Mouse (Mus musculus): ENCODE data around the gene Mst1. TPM values are rescaled to one million over a fixed set of nuclear protein-coding genes. Genes with fewer than 3 reads are reported as not detected.

The Mst1 gene
- polyA plus RNA-seq, 1 experiment from 2014 or later = 0.20 TPM

DNA sequence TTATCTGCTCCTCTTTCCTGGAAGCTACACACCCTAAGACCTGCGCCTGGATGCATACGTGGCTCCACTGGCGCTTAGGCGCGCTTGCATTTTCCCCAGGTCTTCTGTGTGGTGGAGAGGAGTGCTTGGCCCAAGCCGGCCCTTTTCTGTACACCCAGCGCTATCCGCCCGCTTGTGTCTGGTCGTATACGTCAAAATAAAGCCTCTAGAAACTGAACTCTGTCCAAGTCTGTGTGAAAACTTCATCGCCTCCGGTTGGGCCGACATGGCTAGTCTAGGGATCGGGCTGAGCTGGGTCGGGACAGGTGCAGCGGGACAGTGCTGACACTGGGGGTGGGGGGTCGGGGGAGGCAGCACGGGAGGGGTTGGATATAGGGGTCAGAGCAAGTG, 31.7 kb upstream of the Mst1 start:
- no peaks in the 10 kb centered on the region for H3K27me3 ChIP-seq (ENCODE audit: insufficient read depth, low read length)
- H3K9ac ChIP-seq = peak overlapping the region; percentile 57
- H3K36me3 ChIP-seq (ENCODE audit: insufficient read depth) = peaks cover 54% of the 10 kb centered on the region
- WGBS = under 1% methylated on average over 19 of the region's 19 CpGs
- peak overlapping the region; percentile 91 for H3K4me2 ChIP-seq
- no peak for TF ChIP-seq CTCF (IDR thresholded peaks at IDR 0.05; ENCODE audit: low read depth)
- no peaks in the 10 kb centered on the region for H3K9me3 ChIP-seq (ENCODE audit: low read depth, low read length)
- peaks cover 7% of the 10 kb centered on the region; the same call in 1 of the 2 replicates for H3K4me1 ChIP-seq (ENCODE audit: insufficient read depth)
- ATAC-seq (ENCODE audit: insufficient read depth) (peak; percentile 42), DNase-seq (peak; percentile 59)
- peak overlapping the region; percentile 78 for H3K4me3 ChIP-seq (ENCODE audit: low read depth, low read length)
- H3K27ac ChIP-seq (ENCODE audit: low read depth) = peak overlapping the region; percentile 77

DNA sequence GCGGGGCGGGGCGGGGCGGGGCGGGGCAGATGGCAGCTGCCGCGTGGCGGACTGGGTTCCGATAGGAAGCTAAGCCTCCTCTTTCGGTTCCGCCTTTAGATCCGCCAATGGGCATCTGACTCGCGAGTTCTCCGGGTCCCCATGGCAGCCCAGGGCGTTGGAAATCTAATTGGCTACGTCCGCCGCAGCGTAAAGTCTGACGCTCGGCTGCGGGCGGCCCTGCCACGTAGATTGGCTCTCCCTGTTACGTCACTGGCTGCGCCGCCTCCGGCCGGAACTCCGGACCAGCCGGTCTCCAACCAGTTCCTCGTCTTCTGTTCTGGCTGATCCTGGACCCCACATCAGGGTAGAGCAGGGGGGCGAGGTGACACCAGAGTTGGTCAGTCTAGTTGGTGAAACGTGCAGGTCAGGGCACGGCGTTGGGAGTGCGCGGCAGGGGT, 31.2 kb upstream of the Mst1 start, which contains the start of gene Gmppb:
Gmppb (plus strand) TSS at position 227 of the 440 bp plus-strand sequence.
- peak within 1 kb of the TSS; percentile 75 for H3K9ac ChIP-seq
- ATAC-seq (ENCODE audit: insufficient read depth) = peak; percentile 94
- peak within 1 kb of the TSS; percentile 91 for H3K4me2 ChIP-seq
- peak within 1 kb of the TSS; percentile 78 for H3K4me3 ChIP-seq (ENCODE audit: low read depth, low read length)
- peaks cover 7% of the 10 kb centered on the region; the same call in 1 of the 2 replicates for H3K4me1 ChIP-seq (ENCODE audit: insufficient read depth)
- no peak for TF ChIP-seq CTCF (IDR thresholded peaks at IDR 0.05; ENCODE audit: low read depth)
- H3K27me3 ChIP-seq (ENCODE audit: insufficient read depth, low read length) = no peaks in the 10 kb centered on the region
- peak; percentile 99 for DNase-seq
- under 1% methylated on average over 34 of the region's 39 CpGs for WGBS
- peaks cover 56% of the 10 kb centered on the region for H3K36me3 ChIP-seq (ENCODE audit: insufficient read depth)
- no peaks in the 10 kb centered on the region for H3K9me3 ChIP-seq (ENCODE audit: low read depth, low read length)
- peak within 1 kb of the TSS; percentile 78 for H3K27ac ChIP-seq (ENCODE audit: low read depth)

DNA sequence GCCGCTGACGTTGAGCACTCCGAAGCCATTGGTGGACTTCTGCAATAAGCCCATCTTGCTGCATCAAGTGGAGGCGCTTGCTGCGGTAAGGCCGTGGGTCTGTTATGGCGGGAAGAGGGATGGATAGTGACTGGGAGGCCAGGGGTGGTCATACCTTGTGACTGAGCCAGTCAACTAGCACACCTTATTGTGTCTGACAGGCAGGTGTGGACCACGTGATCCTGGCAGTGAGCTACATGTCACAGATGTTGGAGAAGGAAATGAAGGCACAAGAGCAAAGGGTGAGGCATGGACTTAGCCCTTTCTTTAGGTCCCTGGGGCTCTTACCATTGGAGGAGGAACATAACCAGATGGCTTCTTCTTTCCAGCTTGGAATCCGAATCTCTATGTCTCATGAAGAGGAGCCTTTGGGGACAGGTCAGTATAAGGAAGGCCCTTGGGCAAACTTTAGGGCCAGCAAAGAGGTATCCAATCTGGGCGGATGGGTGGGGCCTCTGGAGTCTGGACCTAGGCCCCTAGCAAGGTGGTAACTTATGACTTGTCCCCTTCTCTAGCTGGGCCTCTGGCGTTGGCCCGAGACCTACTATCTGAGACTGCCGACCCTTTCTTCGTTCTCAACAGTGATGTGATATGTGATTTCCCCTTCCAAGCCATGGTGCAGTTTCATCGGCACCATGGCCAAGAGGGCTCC, 30.5 kb upstream of the Mst1 start:
- TF ChIP-seq CTCF (IDR thresholded peaks at IDR 0.05; ENCODE audit: low read depth) = no peak
- H3K27me3 ChIP-seq (ENCODE audit: insufficient read depth, low read length) = no peaks in the 10 kb centered on the region
- peaks cover 7% of the 10 kb centered on the region; the same call in 1 of the 2 replicates for H3K4me1 ChIP-seq (ENCODE audit: insufficient read depth)
- H3K9me3 ChIP-seq (ENCODE audit: low read depth, low read length) = no peaks in the 10 kb centered on the region
- H3K4me3 ChIP-seq (ENCODE audit: low read depth, low read length) = peak overlapping the region; percentile 78
- peaks cover 60% of the 10 kb centered on the region for H3K36me3 ChIP-seq (ENCODE audit: insufficient read depth)
- DNase-seq (peak; percentile 31), ATAC-seq (ENCODE audit: insufficient read depth) (peak; percentile 2; the same call in 1 of the 2 replicates)
- WGBS = 37% methylated on average over 15 of the region's 15 CpGs
- peak overlapping the region; percentile 78 for H3K27ac ChIP-seq (ENCODE audit: low read depth)
- H3K9ac ChIP-seq = peak overlapping the region; percentile 75
- H3K4me2 ChIP-seq = peak overlapping the region; percentile 91

DNA sequence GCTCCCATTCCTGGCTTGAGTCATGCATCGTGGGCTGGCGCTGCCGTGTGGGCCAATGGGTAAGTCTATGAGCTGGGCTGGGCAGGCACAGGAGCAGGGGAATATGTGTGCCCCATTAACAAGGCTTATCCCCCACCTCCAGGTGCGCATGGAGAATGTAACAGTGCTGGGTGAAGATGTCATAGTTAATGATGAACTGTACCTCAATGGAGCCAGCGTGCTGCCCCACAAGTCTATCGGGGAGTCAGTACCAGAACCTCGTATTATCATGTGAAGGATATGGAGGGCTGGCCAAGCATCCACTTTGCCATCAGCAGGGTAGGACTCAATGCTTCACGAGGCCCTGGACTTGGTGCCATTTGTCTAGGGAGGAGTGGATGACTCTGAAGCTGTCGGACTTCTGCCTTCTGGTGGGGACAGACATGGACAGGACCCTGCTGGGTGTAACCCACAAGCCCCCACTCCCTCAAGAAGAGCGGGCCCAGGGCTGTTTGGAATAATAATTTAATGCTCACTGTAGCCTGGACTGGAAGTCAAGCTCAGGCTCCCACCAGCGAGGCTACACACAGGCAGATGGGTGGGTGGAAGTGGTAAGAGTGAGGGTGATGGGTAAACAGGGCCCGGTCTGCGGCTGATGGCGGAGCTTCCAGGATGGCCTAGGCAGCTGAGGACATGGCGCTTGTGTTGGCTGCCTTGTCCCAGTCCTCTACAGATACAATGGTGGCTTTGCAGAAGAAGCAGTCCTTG, 28.9 kb upstream of the Mst1 start:
- Histone ChIP-seq H3K36me3 (ENCODE audit: insufficient read depth) (peaks cover 61% of the 10 kb centered on the region), H3K4me1 (ENCODE audit: insufficient read depth) (peaks cover 7% of the 10 kb centered on the region; the same call in 1 of the 2 replicates), H3K4me2 (no peak overlapping the region), H3K9ac (no peak overlapping the region), H3K27ac (ENCODE audit: low read depth) (no peak overlapping the region), H3K9me3 (ENCODE audit: low read depth, low read length) (no peaks in the 10 kb centered on the region), H3K4me3 (ENCODE audit: low read depth, low read length) (no peak overlapping the region), H3K27me3 (ENCODE audit: insufficient read depth, low read length) (no peaks in the 10 kb centered on the region)
- no peak for DNase-seq
- 91% methylated on average over 15 of the region's 15 CpGs for WGBS
- no peak for ATAC-seq (ENCODE audit: insufficient read depth)
- no peak for TF ChIP-seq CTCF (IDR thresholded peaks at IDR 0.05; ENCODE audit: low read depth)

DNA sequence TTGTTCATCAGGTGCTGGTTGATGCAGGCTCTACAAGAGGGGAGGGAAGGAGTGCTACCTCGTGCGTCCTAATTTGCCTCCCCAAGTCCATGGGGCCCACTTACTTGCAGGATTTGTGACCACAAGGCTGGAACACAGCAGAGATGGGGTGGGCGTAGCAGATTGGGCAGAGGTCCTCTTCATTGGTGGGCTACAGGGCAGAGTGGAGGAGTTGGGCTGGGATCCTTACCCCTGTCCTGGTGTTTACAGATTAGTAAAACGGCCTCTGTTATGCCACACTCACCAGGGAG, 28.4 kb upstream of the Mst1 start:
- no peak overlapping the region for H3K27ac ChIP-seq (ENCODE audit: low read depth)
- no peak overlapping the region for H3K4me3 ChIP-seq (ENCODE audit: low read depth, low read length)
- H3K9me3 ChIP-seq (ENCODE audit: low read depth, low read length) = no peaks in the 10 kb centered on the region
- H3K4me1 ChIP-seq (ENCODE audit: insufficient read depth) = peaks cover 7% of the 10 kb centered on the region; the same call in 1 of the 2 replicates
- WGBS = 93% methylated on average over 4 of the region's 4 CpGs
- no peak overlapping the region for H3K9ac ChIP-seq
- no peaks in the 10 kb centered on the region for H3K27me3 ChIP-seq (ENCODE audit: insufficient read depth, low read length)
- no peak for ATAC-seq (ENCODE audit: insufficient read depth)
- H3K4me2 ChIP-seq = no peak overlapping the region
- peaks cover 61% of the 10 kb centered on the region for H3K36me3 ChIP-seq (ENCODE audit: insufficient read depth)
- TF ChIP-seq CTCF (IDR thresholded peaks at IDR 0.05; ENCODE audit: low read depth) = no peak
- no peak for DNase-seq

DNA sequence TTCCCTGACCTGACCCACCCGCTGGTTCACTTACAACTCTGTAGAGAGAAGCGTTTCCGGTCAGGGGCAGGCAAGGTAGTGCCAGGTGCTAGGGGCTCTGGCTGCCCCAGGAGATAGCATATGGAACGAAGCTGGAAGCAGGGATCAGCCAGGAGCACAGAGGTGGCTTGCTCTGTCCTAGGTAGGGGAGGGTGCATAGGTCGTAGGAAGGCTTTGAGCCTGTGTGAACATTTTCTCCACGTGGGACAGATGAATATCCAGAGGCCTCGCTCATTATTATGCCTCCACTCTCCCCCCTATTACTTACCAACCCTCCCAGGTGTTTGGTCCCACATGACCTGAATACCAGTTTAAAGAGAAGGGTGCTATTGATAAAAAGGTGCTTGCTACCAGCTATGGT, 27.8 kb upstream of the Mst1 start:
- no peaks in the 10 kb centered on the region for H3K9me3 ChIP-seq (ENCODE audit: low read depth, low read length)
- no peaks in the 10 kb centered on the region for H3K27me3 ChIP-seq (ENCODE audit: insufficient read depth, low read length)
- H3K4me3 ChIP-seq (ENCODE audit: low read depth, low read length) = no peak overlapping the region
- peaks cover 7% of the 10 kb centered on the region; the same call in 1 of the 2 replicates for H3K4me1 ChIP-seq (ENCODE audit: insufficient read depth)
- H3K27ac ChIP-seq (ENCODE audit: low read depth) = no peak overlapping the region
- no peak overlapping the region for H3K9ac ChIP-seq
- TF ChIP-seq CTCF (IDR thresholded peaks at IDR 0.05; ENCODE audit: low read depth) = no peak
- peaks cover 61% of the 10 kb centered on the region for H3K36me3 ChIP-seq (ENCODE audit: insufficient read depth)
- whole genome bisulfite sequencing = 67% methylated on average over 7 of the region's 7 CpGs
- H3K4me2 ChIP-seq = no peak overlapping the region
- ATAC-seq (ENCODE audit: insufficient read depth) (no peak), DNase-seq (no peak)

Measured in lung, embryonic 14.5 days (tissue).